Mouse (Mus musculus) embryo, embryonic 10.5 days (tissue): ENCODE results near the gene Slc13a2.
A peak's percentile ranks its signal among the peaks of the same experiment; 100 is the strongest.

ENCODE experiments used
- DNase-seq: peaks from one replicate; pipeline ENCODE4 v3.0.0-alpha.2; 2015; ENCODE audit warnings: low spot score

Slc13a2 gene

DNA sequence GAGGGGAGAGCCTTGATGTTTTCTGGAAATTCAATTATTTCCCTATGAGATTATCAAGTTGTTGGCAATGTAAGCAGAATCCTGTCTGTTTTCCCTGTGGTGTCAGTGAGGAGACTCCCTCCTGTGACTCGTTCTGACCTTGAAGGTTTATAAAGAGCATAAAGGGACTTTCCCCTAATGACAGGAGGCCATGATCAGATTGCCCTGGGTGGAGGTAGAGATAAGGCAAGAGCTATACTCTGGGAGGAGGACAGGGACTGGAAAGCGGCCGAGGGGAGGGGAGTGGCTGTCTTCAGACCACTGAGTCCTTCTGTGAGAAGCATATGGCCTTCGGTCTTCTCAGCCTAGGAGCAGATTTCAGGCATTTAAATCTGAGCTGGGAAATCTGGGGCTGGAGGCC is 12.0 kb upstream of the Slc13a2 start:
- DNase-seq = no peak

DNA sequence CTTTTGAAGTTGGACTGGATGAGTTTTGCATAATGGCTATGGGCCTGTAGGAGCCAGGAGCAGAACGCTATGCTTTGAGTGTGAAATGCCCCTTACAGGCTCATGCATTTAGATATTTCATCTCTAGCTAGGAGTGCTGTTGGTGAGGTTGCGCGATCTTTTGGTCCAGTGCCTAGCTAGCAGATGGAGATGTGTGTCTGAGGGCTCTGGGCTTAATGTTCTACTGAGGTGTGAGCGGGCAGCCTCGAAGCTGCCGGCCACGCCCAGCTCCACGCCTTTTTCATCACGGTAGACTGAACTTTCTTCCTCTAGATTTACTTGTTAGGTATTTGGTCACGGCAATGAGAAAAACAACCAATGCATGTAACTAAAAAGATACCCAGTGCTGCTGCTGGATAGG is 9.2 kb upstream of the Slc13a2 start:
- no peak for DNase-seq

DNA sequence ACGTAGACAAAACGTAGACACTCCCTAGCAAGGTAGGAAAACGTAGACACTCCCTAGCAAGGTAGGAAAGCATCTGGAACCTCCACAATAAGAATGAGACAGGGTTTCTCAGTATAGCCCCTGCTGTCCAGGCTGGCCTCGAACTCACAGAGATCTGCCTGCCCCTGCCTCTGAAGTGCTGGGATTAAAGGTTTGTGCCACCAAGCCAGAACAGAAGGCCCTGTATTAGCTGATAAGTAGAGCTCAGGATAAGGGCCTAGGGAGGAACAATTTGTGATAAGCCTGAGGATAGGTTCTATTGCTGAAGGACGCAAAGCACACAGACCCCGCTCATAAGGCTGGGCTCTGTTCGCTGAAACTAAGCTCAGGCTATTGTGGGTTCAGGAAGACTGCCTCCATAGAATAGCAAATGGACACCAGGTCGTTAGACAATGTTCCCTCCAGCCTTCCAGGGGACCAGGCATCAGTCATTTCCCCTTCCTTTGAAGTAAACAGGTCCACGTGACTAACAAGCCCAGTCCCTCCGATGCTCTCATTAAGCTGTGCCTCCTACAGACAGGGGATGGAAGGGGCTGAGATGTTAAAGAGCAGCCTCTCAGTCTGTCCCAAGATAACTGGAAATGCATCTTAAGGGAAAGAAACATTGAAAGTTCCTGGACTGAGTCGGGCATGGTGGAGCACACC is 8.3 kb upstream of the Slc13a2 start:
- peak; percentile 17 for DNase-seq

DNA sequence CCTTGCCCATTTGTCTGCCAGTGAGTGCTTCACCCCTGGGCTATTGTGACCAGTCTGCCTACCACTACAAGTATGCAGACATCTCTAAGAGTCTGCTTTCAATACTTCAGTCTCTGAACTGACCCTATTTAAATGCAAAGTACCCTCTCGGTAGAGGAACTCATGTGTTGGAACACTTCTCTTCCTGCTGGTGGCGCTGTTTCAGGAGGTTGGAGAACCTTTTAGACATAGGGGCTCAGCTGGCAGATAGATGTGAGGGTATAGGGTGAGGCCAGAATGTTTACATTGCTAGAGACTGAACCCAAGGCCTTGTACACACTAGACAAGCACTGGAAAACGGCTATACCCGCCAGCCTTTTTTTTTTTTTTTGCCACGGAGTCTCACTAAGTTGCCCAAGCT is 6.3 kb upstream of the Slc13a2 start:
- DNase-seq = no peak

DNA sequence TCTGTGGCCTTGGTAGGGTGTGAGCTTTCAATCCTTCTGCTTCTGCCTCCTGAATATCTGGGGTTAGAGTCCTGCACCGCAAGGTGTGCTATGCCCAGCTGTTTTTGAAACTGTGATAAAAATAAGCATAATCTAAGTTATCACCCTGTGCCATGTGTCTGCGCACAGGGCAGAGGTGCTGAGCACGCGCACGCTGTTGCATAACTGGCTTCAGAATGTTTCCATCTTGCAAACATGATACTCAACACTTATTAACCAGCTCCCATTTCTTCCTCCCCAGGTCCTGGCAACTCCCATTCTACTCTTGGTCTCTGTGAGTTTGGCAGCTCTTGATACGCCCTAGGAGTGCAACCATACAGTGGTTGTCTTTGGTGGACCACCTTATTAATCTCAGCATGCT is 5.6 kb upstream of the Slc13a2 start:
- DNase-seq = no peak

DNA sequence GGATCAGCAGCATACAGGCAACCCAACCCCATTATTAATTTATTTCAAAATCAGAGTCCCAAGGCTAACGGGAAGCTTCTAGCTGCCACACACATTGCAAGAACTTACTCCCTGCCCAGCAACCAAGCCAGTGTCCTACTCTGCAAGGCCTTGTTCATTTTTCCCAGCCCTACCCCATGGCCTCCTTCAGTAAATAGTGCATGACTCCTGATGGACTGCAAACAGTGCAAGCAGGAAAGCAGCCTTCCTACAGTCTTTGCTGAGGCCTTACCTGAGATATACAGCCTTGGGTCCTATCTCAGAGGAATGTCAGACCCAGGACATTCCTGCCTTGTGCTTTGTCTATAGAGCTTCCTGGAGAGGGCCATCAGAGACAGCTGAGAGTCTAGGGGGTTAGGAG is 3.6 kb upstream of the Slc13a2 start:
- DNase-seq = no peak

DNA sequence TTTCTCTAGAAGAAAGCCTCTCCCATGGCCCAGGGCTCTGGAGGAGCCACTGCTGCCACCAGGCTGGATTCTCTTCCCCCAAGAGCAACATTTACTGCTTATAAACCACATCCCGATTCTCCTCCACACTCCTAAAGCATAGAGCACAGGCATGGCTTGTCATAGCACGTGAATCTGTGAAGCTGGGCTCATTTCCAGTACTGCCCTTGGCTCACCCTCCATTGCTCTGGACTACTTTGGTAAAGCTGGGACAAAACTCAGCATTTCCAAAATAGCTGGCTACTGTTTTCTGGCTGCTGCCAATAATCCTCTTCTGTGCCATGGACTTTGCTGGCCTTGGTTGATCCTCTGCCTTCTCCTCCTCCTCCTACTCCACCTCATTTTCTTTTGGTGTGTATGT is 2.3 kb upstream of the Slc13a2 start:
- DNase-seq = no peak

DNA sequence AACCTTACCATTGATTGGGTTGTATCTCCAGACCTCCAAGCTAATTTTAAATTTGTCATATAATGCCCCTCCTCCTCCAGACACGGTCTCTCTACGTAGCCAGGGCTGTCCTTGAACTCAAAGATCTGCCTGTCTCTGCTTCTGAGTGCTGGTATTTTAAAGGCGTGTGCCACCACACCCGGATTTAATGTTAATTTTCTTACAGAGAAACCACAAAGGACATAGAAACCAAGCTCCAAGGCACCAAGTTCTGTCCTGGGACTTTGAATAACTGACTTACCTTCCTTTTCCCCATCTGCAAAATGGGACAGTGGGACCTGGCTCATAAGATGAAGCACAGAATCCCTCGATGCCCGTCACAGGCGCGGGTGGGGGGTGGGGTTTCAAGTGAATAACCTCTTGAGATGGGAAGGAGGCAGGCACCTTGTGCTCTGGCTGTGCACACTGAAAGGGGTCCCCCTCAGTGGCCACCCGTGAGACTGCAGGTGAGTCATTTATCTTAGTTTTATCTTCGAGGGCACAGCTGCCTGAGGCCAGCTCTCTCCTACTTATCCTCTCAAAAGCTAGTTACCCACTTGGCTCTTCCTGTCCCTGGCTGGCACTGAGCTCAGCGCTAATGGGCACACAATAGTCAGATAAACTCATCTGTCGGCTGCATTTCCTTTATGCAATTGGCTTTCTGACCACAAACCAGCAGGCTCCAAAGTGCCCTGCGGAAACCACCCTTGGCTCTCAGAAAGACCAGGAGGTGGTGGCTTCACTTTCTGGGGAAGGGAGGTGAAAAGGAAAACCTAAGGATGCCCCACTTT is 612 bp downstream of the Slc13a2 start:
- no peak for DNase-seq

DNA sequence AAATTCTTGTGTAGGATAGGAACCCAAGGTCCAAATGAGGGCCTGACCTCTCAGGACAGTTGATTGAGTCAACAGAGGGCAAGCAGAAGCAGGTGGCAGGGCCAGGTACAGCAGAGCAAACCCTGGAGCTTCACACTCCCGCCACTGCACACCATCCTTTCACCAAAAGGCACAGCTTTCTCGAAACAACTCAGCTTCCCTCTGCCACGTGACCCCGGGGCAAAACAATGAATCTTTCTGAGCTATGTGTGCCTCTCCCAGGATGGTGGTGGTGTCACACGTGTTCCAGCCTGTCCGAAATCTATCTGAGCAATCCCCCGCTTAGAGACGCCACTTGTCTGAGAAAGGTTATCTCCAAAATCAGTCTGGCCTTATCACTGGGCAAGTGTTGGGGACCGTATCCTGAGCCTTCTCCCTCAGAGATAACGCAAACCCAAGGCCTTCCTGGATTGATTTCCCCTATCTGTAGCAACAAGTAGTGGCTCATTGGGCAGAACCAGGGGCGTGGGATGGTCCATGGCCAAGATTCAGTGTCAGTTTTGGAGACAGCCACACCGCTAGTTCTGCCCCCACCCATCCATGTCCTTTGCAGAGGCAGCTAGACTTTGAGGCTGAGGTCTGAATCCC is 1.6 kb downstream of the Slc13a2 start:
- DNase-seq = no peak

DNA sequence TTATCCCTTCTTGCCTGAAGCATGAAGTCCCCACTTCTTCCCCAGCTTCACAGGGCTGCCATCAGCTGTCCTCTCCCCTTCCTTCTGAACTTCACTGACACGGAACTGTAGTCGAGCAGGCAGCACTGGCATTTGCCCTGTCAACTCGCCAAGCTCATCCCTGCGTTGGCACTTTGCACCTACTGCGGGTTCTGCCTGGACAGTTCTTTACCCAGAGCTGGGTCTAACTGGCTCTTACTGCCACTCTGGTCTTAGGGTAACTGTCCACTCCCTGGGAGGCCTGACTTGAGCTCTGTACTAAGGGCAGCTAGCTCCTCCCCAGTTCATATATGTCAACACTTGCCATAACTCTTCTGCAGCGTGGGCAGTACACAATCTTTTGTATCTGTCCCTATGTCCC is 5.2 kb downstream of the Slc13a2 start:
- DNase-seq = no peak

DNA sequence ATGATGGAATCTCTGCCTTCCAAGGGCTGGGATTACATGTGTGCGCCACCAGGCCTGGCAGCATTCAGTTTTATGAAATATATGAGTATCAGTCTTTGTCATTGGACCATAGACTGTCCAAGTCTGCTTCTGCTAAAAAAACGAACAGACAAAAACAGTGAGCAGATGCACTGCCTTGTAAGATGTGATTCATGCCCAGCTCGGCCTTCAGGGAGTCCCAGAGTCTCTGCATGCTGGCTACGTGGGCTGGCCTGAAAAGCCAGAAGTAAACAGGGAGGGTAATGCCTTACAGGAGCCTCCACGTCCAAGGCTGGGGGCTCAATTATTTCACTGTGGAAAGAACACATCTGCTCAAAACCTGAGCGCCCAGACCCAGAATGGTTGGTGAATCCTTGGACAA is 9.2 kb downstream of the Slc13a2 start:
- no peak for DNase-seq

DNA sequence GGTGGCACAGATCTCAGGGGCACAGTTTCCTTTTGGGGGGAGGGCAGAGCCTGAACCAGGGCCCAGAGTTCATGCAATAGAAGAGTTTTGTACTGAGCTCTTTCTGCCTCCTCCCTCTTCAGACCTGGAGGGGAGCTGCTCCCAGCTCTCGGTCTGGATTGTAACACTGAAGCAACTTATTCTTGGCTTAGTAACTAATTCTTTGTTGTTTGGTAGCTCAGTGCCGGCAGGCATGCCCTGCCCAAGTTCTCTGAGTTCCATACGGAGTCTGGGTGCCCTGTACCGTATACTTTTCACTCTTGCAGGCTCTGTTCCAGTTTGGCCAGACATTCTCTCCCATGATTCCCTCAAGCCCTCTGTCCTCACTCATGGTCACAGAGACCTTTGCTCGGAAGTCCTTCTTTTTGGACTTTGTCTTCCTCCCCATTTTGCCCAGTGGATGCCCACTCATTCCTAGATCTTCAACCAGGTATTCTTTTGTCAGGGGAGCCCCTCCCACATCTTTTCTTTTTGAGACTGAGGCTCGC is 9.6 kb downstream of the Slc13a2 start:
- no peak for DNase-seq

DNA sequence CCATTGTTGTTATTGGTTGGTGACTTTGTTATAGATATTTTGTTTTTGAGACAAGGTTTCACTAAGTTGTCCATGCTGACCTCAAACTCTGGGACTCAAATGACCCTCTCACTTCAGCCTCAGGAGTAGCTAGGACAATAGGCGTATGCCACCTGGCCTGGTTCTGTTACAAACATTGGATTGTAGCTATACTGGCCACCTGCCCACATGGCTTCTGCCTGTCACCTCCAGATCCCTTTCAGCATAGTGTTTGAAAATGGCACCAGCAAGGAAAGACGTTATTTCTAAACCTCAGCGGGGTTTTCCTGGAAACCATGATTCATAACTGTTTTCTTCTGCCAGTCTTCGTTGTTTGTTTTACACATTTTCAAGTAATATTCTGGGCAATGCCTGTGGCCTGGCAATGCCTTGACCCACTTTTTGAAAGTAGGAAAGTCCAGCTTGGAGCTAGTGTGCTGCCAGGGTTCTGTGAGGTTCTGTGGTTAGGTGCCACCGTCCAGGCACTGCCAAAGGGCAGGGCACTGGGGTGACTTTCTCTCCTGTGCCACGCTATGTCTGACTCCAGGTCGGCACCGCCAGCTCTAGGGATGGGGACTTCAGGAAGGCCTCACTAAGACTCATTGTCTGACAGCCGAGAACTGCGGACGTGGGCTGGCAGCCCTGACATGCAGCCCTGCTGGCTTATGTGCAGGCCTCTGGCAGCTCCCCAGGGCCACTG is 10.3 kb downstream of the Slc13a2 start:
- DNase-seq = no peak

DNA sequence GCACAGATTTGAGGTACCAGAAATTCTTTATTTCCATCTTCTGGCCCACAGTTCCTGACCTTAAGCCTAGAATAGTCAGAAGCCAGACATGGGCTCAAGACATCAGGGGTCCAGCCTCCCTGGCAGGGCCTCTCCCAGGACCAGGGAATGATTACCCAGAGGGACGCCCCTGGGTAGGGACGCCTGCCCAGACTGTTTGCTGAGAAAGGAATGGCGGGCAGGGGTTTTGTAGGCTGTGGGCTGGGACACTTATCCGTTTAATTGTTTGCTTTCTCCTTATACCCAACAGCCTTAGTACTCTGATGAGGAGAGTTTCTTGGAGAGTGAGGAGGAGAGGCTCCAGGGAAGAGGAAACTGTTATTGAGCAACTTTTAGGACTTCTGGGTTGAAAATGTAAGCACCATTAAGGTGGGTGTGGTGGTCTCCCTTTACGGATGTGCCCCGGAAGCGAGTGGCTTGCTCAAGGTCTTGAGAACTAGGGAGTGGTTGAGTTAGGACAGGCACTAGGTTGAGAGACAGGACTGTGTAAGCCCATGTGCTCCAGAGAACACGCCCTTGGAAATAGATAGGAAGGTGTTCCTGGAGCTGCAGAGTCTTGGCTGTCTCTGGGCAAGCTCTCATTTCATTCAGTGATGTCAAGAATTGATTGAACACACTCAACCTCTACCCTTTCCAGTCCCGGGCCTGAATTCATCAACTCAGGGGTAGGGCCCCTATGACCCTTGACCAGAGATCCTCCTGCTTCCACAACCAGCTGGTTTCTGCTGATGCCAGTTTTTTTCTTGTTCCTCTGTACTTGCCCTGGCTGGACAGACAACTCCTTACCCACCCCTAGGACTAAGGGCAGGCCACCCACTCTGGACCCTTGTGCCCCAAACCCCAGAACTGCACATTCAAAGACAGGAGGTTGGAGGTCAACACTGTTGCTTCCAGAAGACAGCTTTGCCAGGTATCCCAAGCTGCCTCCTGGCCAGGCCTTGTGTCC is 13.5 kb downstream of the Slc13a2 start:
- DNase-seq = no peak

DNA sequence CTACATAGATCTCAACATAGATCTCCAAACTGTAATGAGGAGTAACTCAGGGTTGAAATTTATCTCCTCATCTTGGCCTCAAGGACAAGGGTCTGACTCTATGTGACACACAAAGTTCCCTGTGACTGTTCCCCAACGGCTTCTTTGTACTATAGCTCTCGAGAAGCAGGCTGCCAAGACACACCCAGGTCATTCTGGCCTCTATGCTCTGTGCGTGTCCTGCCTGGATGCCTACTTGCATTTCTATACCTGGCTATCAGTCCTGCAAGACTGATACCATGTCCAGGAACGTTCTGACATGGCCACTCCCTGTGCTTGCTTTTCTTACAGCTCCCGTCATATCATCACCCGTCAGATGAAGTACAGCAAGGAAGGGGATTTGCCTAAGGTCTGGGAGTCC is 20.0 kb downstream of the Slc13a2 start:
- DNase-seq = no peak

DNA sequence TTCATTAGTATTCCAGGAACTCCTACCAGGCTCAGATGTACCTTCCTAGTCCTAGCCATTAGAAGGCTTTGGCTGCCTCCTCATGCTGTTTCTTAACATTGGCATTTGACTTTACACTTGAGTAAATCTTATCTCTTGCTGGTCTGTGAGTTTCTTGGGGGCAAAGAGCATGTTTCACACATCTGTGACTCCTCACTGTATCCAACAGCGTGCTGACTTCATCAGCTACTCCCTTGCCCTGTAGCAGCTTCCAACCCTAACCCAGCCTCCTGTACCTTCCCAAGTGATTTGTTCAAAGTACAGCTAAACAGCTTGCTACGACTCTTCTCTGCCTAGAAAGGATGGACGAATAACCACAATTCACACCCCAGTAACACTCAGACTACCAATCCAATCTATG is 20.5 kb downstream of the Slc13a2 start:
- DNase-seq = no peak

DNA sequence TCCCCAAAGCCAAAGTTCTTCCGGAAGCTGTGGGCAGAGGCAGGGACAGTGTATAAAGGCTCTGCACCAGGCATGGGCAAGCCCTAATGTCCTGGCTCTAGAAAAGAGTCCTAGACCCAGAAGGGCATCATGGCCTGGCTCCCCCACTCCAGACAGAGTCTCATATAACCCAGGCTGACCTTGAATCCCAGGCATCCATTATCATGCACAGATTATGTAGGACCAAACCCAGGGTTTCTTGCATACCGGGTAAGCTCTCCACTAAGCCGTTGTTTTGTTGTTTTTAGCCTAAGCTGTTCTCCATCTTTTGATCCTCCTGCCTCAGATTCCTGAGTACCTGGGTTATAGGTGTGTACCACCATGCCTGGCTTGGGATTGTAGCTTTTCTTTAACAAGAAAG is 21.1 kb downstream of the Slc13a2 start:
- no peak for DNase-seq

DNA sequence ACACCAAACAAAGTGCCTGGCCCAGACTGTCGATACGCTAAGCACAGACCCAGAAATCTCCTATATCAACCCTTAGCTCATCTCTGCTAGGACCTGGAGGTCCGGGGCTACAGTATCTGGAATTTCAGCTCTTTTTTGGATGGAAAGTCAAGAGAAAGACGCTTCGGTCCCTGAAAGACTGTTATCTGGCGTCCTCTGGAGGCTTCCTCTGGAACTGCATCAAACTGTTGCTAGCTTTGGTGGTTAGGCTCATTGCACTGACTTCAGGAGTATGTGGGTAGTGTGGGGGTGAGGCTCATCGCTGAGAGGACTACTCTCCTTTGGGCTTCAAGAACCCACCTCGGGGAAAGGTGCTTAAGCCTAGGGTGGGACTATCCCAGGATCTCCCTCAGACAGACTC is 22.3 kb downstream of the Slc13a2 start:
- DNase-seq = peak; percentile 92

DNA sequence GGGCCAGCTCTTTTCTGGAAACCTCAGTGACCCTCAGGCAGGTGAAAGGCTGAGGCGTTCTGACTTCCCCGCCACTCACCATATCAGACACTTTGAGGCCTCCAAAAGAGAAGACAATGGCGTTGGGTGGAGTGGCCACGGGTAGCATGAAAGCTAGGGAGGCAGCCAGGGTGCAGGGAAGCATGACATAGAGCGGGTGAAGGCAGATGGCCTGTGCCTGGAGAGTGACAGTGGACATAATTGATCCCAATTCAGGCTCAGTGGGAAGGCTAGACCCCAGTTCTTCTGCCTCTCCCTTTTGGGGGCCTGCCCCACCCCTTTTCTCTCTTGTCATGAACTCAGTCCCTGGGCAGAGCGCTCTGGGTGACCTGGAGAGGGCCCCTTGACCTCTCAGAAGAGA is 23.8 kb downstream of the Slc13a2 start:
- no peak for DNase-seq

DNA sequence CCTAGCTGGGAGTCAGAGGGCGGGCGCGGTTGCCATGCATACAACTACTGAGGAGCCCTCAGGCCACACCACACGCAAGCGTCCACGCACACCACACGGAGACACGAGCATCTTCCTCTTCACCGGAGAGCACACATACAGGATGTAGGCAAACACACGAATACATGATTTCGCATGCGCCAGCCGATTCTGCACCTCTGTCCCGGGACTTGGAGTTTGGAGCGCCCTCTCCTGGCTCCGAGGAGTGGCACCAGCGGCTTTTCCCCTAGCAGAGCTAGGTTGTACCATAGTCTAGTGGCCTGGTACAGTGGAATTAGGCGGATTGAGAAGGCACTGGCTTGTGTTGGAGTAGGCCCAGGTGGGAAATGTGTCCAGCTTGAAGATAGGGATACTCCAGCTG is 24.6 kb downstream of the Slc13a2 start:
- DNase-seq = peak; percentile 88

DNA sequence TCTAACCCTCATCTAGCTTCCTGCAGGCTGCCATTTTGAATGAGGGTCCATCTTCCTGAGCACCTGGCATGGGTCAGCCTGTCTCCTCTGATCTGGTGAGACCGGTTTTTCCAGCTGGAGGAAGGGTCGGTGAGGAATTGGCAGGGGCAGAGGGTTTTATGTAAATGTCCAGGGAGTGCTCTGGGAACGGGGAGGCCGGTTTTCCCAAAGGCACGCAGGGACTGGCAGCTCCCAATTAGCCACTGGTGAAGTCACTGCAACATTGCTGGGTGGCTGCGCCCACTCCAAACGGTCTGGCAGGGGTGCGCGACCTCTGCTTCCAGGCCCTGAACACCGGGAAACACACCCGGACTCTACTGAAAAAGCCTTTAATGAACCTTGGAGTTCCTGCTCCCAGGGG is 25.1 kb downstream of the Slc13a2 start:
- no peak for DNase-seq
